Mouse (Mus musculus): Measurements from ENCODE around the gene Rps19bp1. TPM values are rescaled to one million over a fixed set of nuclear protein-coding genes. Genes with fewer than 3 reads are reported as not detected.

The Rps19bp1 gene
- polyA plus RNA-seq (2012; ENCODE audit: low replicate concordance), result 24.9 and 36.8 TPM in 2 replicates

DNA sequence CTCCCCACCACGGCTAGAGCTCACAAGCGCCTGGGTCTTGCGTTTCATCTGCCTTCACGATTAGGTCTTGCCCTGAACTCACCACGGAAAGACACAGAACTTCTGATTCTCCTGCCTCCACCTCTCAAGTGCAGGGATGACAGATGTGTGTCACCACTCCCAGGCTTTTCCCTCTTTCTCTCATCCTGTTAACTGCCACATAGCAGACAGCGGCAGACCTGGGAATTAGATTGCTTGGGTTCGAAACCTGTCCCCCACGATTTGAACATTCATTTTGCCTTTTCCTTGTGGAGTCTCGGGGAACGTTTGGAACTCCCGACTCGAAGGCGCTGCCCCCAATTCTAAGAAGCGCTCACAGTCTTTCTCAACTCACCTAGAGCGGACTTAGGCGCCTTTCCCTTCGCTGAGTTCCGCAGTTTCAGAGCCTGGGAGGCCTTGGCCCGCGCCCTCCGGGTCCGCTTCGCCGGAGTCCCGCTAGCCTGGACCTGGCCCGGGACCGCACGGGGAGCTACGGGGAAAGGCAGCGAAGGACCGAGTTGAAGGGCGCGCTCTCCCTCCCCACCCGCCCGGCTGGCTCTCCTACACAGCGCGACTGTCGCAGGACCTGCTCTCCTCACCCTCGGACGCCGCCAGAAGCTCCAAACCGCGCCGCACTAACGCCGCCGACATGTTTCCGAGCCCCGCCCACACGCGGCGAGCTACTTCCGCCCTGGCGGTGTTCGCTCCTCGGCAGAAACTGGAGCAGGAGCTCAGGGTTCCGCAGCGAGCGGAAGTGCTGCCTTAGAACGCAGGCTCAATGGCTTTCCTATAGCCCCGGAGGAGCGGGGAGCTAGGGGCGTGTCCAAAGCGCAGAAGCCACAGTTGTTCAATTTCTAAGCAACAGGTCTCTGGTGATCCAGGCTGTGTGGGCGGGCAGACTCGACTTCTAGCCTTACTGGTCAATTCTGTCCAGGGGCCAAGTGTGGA is at the start of gene Rps19bp1:
TSS of gene Rps19bp1 (minus strand) at position 706 of the 966 bp plus-strand sequence.

DNA sequence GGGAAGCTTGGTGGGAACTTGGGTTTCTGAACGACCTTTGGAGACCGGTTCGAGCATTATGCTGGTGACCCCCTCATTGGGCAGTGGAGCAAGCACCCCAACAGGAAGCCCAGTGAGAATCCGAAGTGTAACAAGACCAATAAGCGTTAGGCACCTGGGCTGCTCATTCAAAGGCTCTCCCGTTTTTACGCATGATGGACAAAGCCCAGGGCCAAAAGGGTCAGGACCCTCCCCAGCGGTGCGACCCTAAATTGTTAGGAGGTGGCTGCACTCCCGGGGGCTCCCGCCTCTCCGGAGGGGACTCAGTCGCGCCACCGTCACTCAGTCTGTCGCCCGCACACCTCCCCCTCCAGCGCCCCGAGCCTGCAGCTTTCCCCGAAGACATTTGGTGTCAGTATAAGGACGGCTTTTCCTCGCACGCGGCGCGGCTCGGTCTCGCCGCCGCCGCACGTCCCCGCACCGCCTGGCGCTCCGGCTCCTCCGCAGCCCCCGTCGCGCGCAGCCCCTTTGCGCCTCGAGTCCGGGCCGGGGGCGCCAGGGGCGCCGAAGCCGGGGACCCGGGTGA is 22.8 kb upstream of the Rps19bp1 start, which contains the start of gene Cacna1i:
TSS of gene Cacna1i (plus strand) at position 388 of the 565 bp plus-strand sequence.

DNA sequence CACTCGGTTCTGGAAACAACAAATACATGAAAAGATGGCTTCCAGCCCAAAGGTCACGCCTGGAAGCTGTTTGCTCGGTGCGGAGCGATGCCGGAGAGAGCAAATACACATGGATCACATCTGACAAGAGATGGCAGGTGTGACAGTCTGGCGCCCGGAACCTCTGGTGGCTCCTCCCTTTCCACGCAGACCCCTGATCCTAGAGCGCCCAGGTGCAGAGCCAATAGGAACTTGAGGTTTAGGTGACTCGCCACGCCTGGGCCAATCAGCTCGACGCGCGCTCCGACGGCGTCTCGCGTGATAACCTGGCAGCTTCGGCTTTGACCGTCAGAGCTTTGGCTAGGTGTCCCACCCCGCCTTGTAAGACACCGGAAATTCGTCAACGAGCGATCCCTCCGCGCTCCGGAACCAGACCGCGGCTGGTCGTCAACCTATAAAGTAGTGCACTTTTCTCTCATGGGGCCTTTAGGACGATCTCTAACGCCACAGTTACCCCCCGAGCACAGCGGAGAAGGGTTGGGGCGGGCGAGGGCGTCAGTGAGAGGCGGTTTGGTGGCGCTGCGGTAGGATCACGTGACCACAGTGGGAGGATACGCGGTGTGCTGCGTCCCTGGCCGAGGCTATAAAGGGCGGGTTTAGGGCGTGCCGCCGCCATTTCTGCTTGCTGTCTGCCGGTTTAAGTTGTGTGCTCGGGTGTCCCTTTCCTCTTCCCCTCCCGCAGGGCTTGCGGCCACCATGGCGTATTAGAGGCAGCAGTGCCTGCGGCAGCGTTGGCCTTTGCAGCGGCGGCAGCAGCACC is 9.1 kb downstream of the Rps19bp1 start, which contains the start of gene Atf4:
TSS of gene Atf4 (plus strand) at position 338 of the 799 bp plus-strand sequence.

DNA sequence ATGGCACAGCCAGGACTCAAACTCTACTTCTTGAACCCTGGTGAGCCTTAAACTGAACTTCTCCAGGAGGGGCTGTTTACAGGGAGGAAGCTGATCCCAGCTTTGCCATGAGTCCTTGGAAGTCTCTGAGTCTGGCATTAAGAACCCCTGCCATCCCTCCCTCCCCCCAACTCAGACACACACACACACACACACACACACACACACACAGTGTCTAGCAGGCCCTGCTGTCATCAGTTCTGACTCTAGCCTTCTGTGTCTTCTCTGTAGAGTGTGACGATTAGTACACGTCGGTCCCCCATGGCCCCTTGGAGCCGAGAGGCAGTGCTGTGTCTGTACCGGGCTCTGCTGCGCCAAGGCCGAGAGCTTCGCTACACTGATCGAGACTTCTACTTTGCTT is 28.6 kb downstream of the Rps19bp1 start, which contains the start of gene AC140267.1:
TSS of gene AC140267.1 (plus strand) at position 301 of the 400 bp plus-strand sequence.

DNA sequence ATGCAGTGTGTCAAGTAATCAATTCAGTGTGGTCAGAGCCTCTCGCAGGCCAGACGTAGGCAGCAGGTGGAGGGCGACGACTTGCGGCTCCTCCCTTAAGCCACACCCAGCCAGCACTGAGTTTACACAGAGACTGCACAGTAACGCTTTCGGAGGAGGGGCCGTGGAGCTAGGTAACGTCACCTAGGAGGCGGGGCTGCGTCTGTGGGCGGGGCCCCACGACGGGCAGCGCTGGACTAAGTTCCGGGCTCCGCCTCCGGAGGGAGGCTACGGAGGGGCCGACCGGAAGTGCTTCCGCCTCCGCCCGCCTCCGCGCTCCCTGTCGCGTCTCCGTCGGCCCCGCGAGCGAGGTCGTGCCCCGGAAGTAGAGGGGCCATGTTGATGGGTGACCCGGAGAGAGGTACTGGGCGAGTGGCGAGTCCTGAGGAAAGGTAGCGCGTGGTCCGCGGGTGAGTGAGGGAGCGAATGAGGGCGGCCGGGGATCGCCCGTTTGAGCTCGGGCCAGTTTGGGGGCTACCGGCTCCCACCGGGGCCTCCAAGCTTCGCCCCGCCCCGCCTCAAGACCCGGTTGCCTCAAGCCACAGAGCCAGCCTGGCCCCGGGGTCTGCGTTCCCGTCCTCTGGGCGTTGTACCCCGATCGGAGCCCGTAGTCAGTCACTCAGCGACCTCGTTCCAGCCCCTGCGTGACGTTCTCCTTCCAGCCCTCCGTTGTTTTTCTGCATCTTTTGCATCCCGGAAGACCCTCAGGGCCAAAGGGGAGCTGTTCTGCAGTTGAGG is 30.2 kb downstream of the Rps19bp1 start, which contains the start of gene Mief1:
TSS of gene Mief1 (plus strand) at position 286 of the 777 bp plus-strand sequence.

Other genes starting within 250 kb of the Rps19bp1 start
- 14.5 and 15.4 TPM in 2 replicates for gene Pdgfb, start 249.3 kb downstream of the Rps19bp1 start, polyA plus RNA-seq (2012; ENCODE audit: low replicate concordance)
- 1.5 and 3.1 TPM in 2 replicates for gene Syngr1, start 173.0 kb downstream of the Rps19bp1 start, polyA plus RNA-seq (2012; ENCODE audit: low replicate concordance)
- gene Rpl3, start 172.4 kb downstream of the Rps19bp1 start, polyA plus RNA-seq (2012; ENCODE audit: low replicate concordance), result 49.1 and 91.4 TPM in 2 replicates
- gene Tab1, start 131.2 kb downstream of the Rps19bp1 start, polyA plus RNA-seq (2012; ENCODE audit: low replicate concordance), result 9.1 and 15.5 TPM in 2 replicates
- gene Mgat3, start 90.6 kb downstream of the Rps19bp1 start, polyA plus RNA-seq (2012; ENCODE audit: low replicate concordance), result 0.02 and 0.15 TPM in 2 replicates
- gene Mief1, start 30.3 kb downstream of the Rps19bp1 start, polyA plus RNA-seq (2012; ENCODE audit: low replicate concordance), result 17.3 and 26.2 TPM in 2 replicates
- not detected in 2 replicates for gene AC140267.1, start 28.5 kb downstream of the Rps19bp1 start, polyA plus RNA-seq (2012; ENCODE audit: low replicate concordance)
- 136 and 211 TPM in 2 replicates for gene Atf4, start 9.1 kb downstream of the Rps19bp1 start, polyA plus RNA-seq (2012; ENCODE audit: low replicate concordance)
- gene Cacna1i, start 22.9 kb upstream of the Rps19bp1 start, polyA plus RNA-seq (2012; ENCODE audit: low replicate concordance), result 36.0 and 40.3 TPM in 2 replicates